In the genomic region with DNA sequence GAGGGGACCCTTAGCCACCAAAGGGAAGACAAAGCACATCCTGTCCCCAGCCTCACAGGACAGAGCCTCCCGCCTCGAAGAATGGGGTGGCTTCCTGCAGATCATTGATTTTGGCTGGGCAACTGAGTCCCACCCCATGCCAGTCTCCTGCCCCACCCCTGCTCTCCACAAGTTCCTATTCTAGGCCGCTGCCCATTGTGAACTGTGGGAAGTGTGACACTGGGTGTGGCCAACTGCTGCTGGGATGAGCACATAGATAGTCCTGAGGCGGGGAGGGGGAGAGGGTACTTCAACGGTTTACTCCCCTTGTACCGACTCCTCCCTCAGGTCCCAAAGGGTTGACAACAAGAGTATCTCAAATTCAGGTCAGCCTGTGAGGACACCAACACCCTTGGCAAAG, we compare ENCODE assay signal across 1 mouse cellular context.
TF ChIP-seq lines count a peak whose summit lies in the region.

No protein-coding gene starts in this region.

TF ChIP-seq in MEL, 35 proteins besides CTCF, POLR2A, EP300 and RAD21:
- TF ChIP-seq POLR2AphosphoS2 (IDR thresholded peaks at IDR 0.05; ENCODE audit: low read length), result no peak
- TF ChIP-seq GATA1 (IDR thresholded peaks at IDR 0.05; ENCODE audit: low read depth, low read length), result no peak
- TF ChIP-seq SMC3 (IDR thresholded peaks at IDR 0.05; ENCODE audit: low read depth, low read length), result no peak
- TF ChIP-seq TAL1 (IDR thresholded peaks at IDR 0.05; ENCODE audit: low read length), result no peak
- TF ChIP-seq NELFE (IDR thresholded peaks at IDR 0.05; ENCODE audit: low read depth, low read length), result no peak
- no peak for TF ChIP-seq UBTF (IDR thresholded peaks at IDR 0.05; ENCODE audit: borderline replicate concordance, insufficient read depth, low read depth, low read length)
- no peak for TF ChIP-seq ZKSCAN1 (IDR thresholded peaks at IDR 0.05; ENCODE audit: low read depth, low read length)
- TF ChIP-seq SIN3A (IDR thresholded peaks at IDR 0.05; ENCODE audit: low read length), result peak; percentile 41; the same call in 1 of the 2 replicates
- TF ChIP-seq ZC3H11A (IDR thresholded peaks at IDR 0.05; ENCODE audit: low read depth, low read length), result no peak
- TF ChIP-seq MAZ (IDR thresholded peaks at IDR 0.05; ENCODE audit: low read depth, low read length), result 0 out of 2 replicates have a peak, but pooled peaks have one; percentile 51
- no peak for TF ChIP-seq BHLHE40 (IDR thresholded peaks at IDR 0.05; ENCODE audit: borderline replicate concordance, low read depth, low read length)
- TF ChIP-seq KAT2A (conservative IDR thresholded peaks at IDR 0.05; ENCODE audit: low read depth, low read length), result no peak
- no peak for TF ChIP-seq MEF2A (IDR thresholded peaks at IDR 0.05; ENCODE audit: extremely low read depth, insufficient replicate concordance, low read depth, low read length, poor library complexity, severe bottlenecking)
- no peak for TF ChIP-seq TBP (IDR thresholded peaks at IDR 0.05; ENCODE audit: low read depth, low read length)
- no peak for TF ChIP-seq USF1 (IDR thresholded peaks at IDR 0.05; ENCODE audit: low read depth, low read length)
- no peak for TF ChIP-seq MAFK (IDR thresholded peaks at IDR 0.05; ENCODE audit: borderline replicate concordance, low read depth, low read length)
- TF ChIP-seq ZNF384 (IDR thresholded peaks at IDR 0.05; ENCODE audit: low read depth, low read length), result no peak
- no peak for TF ChIP-seq ELF1 (IDR thresholded peaks at IDR 0.05; ENCODE audit: low read depth, low read length)
- TF ChIP-seq HCFC1 (IDR thresholded peaks at IDR 0.05; ENCODE audit: low read depth, low read length), result 0 out of 2 replicates have a peak, but pooled peaks have one; percentile 22
- TF ChIP-seq ZMIZ1 (IDR thresholded peaks at IDR 0.05; ENCODE audit: low read depth, low read length), result no peak
- no peak for TF ChIP-seq CHD1 (IDR thresholded peaks at IDR 0.05; ENCODE audit: low read depth, low read length)
- peak; percentile 48; the same call in 1 of the 2 replicates for TF ChIP-seq TCF12 (IDR thresholded peaks at IDR 0.05; ENCODE audit: low read depth, low read length)
- TF ChIP-seq GABPA (IDR thresholded peaks at IDR 0.05; ENCODE audit: low read depth, low read length), result no peak
- TF ChIP-seq MYC (IDR thresholded peaks at IDR 0.05; ENCODE audit: low read depth, low read length), result no peak
- no peak for TF ChIP-seq NRF1 (IDR thresholded peaks at IDR 0.05; ENCODE audit: insufficient read depth, low read depth, low read length, poor library complexity, severe bottlenecking)
- no peak for TF ChIP-seq JUND (IDR thresholded peaks at IDR 0.05; ENCODE audit: low read depth, low read length)
- TF ChIP-seq ETS1 (IDR thresholded peaks at IDR 0.05; ENCODE audit: low read depth, low read length), result peak; percentile 67
- TF ChIP-seq E2F4 (IDR thresholded peaks at IDR 0.05; ENCODE audit: borderline replicate concordance, low read depth, low read length), result no peak
- TF ChIP-seq POLR2AphosphoS5 (IDR thresholded peaks at IDR 0.05; ENCODE audit: borderline replicate concordance, low read depth, low read length), result no peak
- TF ChIP-seq MYB (IDR thresholded peaks at IDR 0.05; ENCODE audit: low read depth, low read length), result peak; percentile 76
- no peak for TF ChIP-seq CHD2 (IDR thresholded peaks at IDR 0.05; ENCODE audit: low read length)
- no peak; the same call in 1 of the 2 replicates for TF ChIP-seq RCOR1 (IDR thresholded peaks at IDR 0.05; ENCODE audit: low read depth, low read length)
- TF ChIP-seq MAX (IDR thresholded peaks at IDR 0.05; ENCODE audit: low read length), result no peak
- TF ChIP-seq USF2 (IDR thresholded peaks at IDR 0.05; ENCODE audit: borderline replicate concordance in 1 of 2, insufficient read depth in 1 of 2, low read depth in 1 of 2, low read length in 2 of 2), result no peak
- TF ChIP-seq MXI1 (IDR thresholded peaks at IDR 0.05; ENCODE audit: low read depth, low read length), result no peak
